Mouse (Mus musculus): ENCODE data around the gene Fam71e2.

- no peak for TF ChIP-seq POLR2A (IDR thresholded peaks at IDR 0.05; ENCODE audit: insufficient read depth, low read depth, low read length)
- no peak for TF ChIP-seq CTCF (IDR thresholded peaks at IDR 0.05)
- TF ChIP-seq EP300 (IDR thresholded peaks at IDR 0.05; ENCODE audit: insufficient read depth, low read depth, low read length), result no peak
These were observed 5.0 kb upstream of the Fam71e2 start for GRCm38 (mm10) chr7:4776131-4776530.

Data from heart, adult 2 months (tissue).